Mouse (Mus musculus) spleen, adult 18-20 months (tissue): ENCODE data around the gene Abcc5.
"Not testable (repeated sequence)": the region's sequence is repeated elsewhere in the genome, so short reads cannot be mapped to it uniquely, and the experiment has no call there.

Source experiments
- DNase-seq, 2 experiments: peaks; one replicate each; pipeline ENCODE4 v3.0.0; 2022; ENCODE audit warnings: mixed read lengths in 2 of 2

Gene Abcc5

GRCm38 (mm10) chr16:20422938-20423730 is 3.1 kb downstream of the Abcc5 start:
- DNase-seq = no peak

GRCm38 (mm10) chr16:20418054-20418453 is 8.1 kb downstream of the Abcc5 start:
- DNase-seq = no peak

- DNase-seq = no peak
Measured at GRCm38 (mm10) chr16:20416262-20416661, 9.9 kb downstream of the Abcc5 start.

- no peak for DNase-seq
Measured at GRCm38 (mm10) chr16:20415804-20416203, 10.4 kb downstream of the Abcc5 start.

- no peak for DNase-seq
Measured at GRCm38 (mm10) chr16:20415211-20415610, 11.0 kb downstream of the Abcc5 start.

GRCm38 (mm10) chr16:20413870-20414331 is 12.3 kb downstream of the Abcc5 start:
- DNase-seq = no peak

- no peak for DNase-seq
Measured at GRCm38 (mm10) chr16:20411958-20412570, 14.1 kb downstream of the Abcc5 start.

- no peak for DNase-seq
Measured at GRCm38 (mm10) chr16:20405335-20405734, 20.9 kb downstream of the Abcc5 start.

- DNase-seq = no peak
Measured at GRCm38 (mm10) chr16:20403327-20403726, 22.9 kb downstream of the Abcc5 start.

GRCm38 (mm10) chr16:20401592-20401991 is 24.6 kb downstream of the Abcc5 start:
- no peak for DNase-seq

GRCm38 (mm10) chr16:20400707-20401591 is 25.2 kb downstream of the Abcc5 start:
- DNase-seq = no peak

GRCm38 (mm10) chr16:20396851-20397250 is 29.3 kb downstream of the Abcc5 start:
- no peak for DNase-seq

- DNase-seq = no peak
Measured at GRCm38 (mm10) chr16:20395216-20395907, 30.8 kb downstream of the Abcc5 start.

GRCm38 (mm10) chr16:20391753-20392152 is 34.4 kb downstream of the Abcc5 start:
- DNase-seq = no peak

GRCm38 (mm10) chr16:20390233-20390632 is 36.0 kb downstream of the Abcc5 start:
- DNase-seq = no peak

- DNase-seq = no peak
Measured at GRCm38 (mm10) chr16:20381031-20381430, 45.2 kb downstream of the Abcc5 start.

- no peak for DNase-seq
Measured at GRCm38 (mm10) chr16:20375341-20375740, 50.9 kb downstream of the Abcc5 start.

GRCm38 (mm10) chr16:20371731-20372130 is 54.5 kb downstream of the Abcc5 start:
- DNase-seq = no peak

- DNase-seq = no peak
Measured at GRCm38 (mm10) chr16:20368221-20368620, 58.0 kb downstream of the Abcc5 start.

- no peak for DNase-seq
Measured at GRCm38 (mm10) chr16:20362121-20362520, 64.1 kb downstream of the Abcc5 start.

GRCm38 (mm10) chr16:20361496-20361895 is 64.7 kb downstream of the Abcc5 start:
- DNase-seq = not testable (repeated sequence)

GRCm38 (mm10) chr16:20359643-20360295 is 66.4 kb downstream of the Abcc5 start:
- DNase-seq = no peak
